Mouse (Mus musculus): ENCODE data around the gene Plekha7.

DNA sequence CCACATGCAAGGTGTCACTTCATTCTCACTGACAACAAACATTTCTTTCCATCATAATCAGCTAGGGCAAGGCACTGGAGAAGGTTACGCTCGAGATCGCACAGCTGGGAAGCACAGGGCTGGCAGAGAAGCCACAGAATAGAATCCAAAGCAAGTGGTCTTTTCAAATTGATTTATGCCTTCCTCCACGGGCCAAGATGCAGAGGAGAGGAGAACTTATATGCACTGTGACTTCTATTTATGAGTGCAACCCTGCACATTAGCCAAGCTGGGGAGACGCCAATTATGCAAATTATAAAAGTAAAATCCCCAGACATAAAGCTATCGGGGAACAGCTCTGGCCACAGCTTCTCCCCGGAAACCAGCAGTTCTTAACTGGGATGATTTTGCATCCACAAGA is 86.3 kb downstream of the Plekha7 start:
- TF ChIP-seq CTCF (IDR thresholded peaks at IDR 0.05; ENCODE audit: control insufficient read depth, insufficient read depth, insufficient read length) = no peak
- TF ChIP-seq MYOD1 (IDR thresholded peaks at IDR 0.05; ENCODE audit: control insufficient read depth, insufficient read length, low read depth) = no peak
